Mouse (Mus musculus) C2C12 (cell line): ENCODE results near the gene Ppp1r36. TPM values are rescaled to one million over a fixed set of nuclear protein-coding genes. Genes with fewer than 3 reads are reported as not detected.

Experiments
- H3K27me3 ChIP-seq: one replicate; pipeline ENCODE4 v1.6.1; 2011; ENCODE audit not compliant: control insufficient read depth, insufficient read depth, insufficient read length
- H3K36me3 ChIP-seq: one replicate; pipeline ENCODE4 v1.6.1; 2011; ENCODE audit not compliant: control insufficient read depth, insufficient read depth
- H3K4me3 ChIP-seq: one replicate; pipeline ENCODE4 v1.5.1; 2011; ENCODE audit warnings: mild to moderate bottlenecking, control low read depth; ENCODE audit not compliant: poor library complexity, insufficient read depth, severe bottlenecking
- H3K79me2 ChIP-seq: one replicate; pipeline ENCODE4 v1.6.1; 2011; ENCODE audit not compliant: control insufficient read depth, insufficient read depth
- H3K79me3 ChIP-seq: one replicate; pipeline ENCODE4 v1.6.1; 2011; ENCODE audit warnings: low read depth, control low read depth
- H3ac ChIP-seq: one replicate; pipeline ENCODE3; 2011; ENCODE audit warnings: low read depth; ENCODE audit not compliant: control insufficient read depth, insufficient read length
- CEBPB ChIP-seq: IDR thresholded peaks from one replicate; pipeline ENCODE4 v1.6.1; 2011; ENCODE audit warnings: low read depth, mild to moderate bottlenecking, control low read depth, moderate library complexity
- CTCF ChIP-seq: IDR thresholded peaks from one replicate; pipeline ENCODE4 v1.5.1; 2011; ENCODE audit not compliant: control insufficient read depth, insufficient read depth, insufficient read length
- FOSL1 ChIP-seq: IDR thresholded peaks from one replicate; pipeline ENCODE4 v1.8.0; 2011; ENCODE audit warnings: mild to moderate bottlenecking, low read length; ENCODE audit not compliant: poor library complexity, insufficient read depth, severe bottlenecking
- MAX ChIP-seq: IDR thresholded peaks from one replicate; pipeline ENCODE4 v1.6.1; 2011; ENCODE audit warnings: mild to moderate bottlenecking, control low read depth
- MYOD1 ChIP-seq: IDR thresholded peaks from one replicate; pipeline ENCODE4 v1.6.1; 2011; ENCODE audit warnings: low read depth; ENCODE audit not compliant: control insufficient read depth, insufficient read length
- MYOG ChIP-seq: IDR thresholded peaks from one replicate; pipeline ENCODE4 v1.6.1; 2011; ENCODE audit not compliant: control insufficient read depth, insufficient read length; ENCODE audit errors: extremely low read depth
- USF1 ChIP-seq: IDR thresholded peaks from one replicate; pipeline ENCODE4 v1.6.1; 2011; ENCODE audit warnings: low read depth, mild to moderate bottlenecking, control low read depth, moderate library complexity
- long read RNA-seq, 2 experiments: library from polyadenylated mRNA; unstranded; transcript quantifications; one replicate each; pipeline ENCODE4 v2.0.0; 2019 to 2020
- polyA plus RNA-seq: library from polyadenylated mRNA; unstranded; fragments of >200 nt; fragmentation: generic; extraction: Trizol; gene quantifications from one replicate; pipeline ENCODE4 v1.2.1, GENCODE M21; 2012; ENCODE audit warnings: missing spikeins

The Ppp1r36 gene
- not detected for polyA plus RNA-seq
- long read RNA-seq, experiment 1, result 0 reads
- long read RNA-seq, experiment 2, result 0 reads

- no peak within 1 kb of the TSS for H3K4me3 ChIP-seq
- H3ac ChIP-seq, result no peak within 1 kb of the TSS
- H3K36me3 ChIP-seq, result no peaks in the 10 kb centered on the region
- no peaks in the 10 kb centered on the region for H3K79me3 ChIP-seq
- H3K79me2 ChIP-seq, result no peaks in the 10 kb centered on the region
- H3K27me3 ChIP-seq, result no peaks in the 10 kb centered on the region
- TF ChIP-seq CTCF (no peak), MAX (no peak), MYOG (no peak), MYOD1 (no peak), CEBPB (no peak), USF1 (no peak), FOSL1 (no peak)
These were observed at the start of gene Ppp1r36 for GRCm38 (mm10) chr12:76417433-76417854. Gene Ppp1r36 (plus strand): TSS chr12:76417538.

- Histone ChIP-seq H3K79me3 (peaks cover 55% of the 10 kb centered on the region), H3K4me3 (peak overlapping the region; percentile 89), H3ac (peak overlapping the region; percentile 84), H3K79me2 (peaks cover 86% of the 10 kb centered on the region), H3K36me3 (peaks cover 6% of the 10 kb centered on the region), H3K27me3 (no peaks in the 10 kb centered on the region)
- no peak for TF ChIP-seq CTCF
- TF ChIP-seq USF1, result peak; percentile 32
- no peak for TF ChIP-seq MYOD1
- no peak for TF ChIP-seq FOSL1
- TF ChIP-seq CEBPB, result no peak
- no peak for TF ChIP-seq MAX
- no peak for TF ChIP-seq MYOG
These were observed 49.0 kb upstream of the Ppp1r36 start for GRCm38 (mm10) chr12:76368201-76368789.

GRCm38 (mm10) chr12:76368790-76369205 lies 48.5 kb upstream of the Ppp1r36 start:
- H3K36me3 ChIP-seq, result peaks cover 7% of the 10 kb centered on the region

GRCm38 (mm10) chr12:76369206-76369977 lies 47.9 kb upstream of the Ppp1r36 start, which contains the start of gene Zbtb25:
Gene Zbtb25 (minus strand): TSS chr12:76369602.
- no peak for TF ChIP-seq CEBPB
- TF ChIP-seq USF1, result peak; percentile 72
- TF ChIP-seq FOSL1, result no peak
- TF ChIP-seq MYOG, result no peak
- peak; percentile 94 for TF ChIP-seq MAX
- no peak for TF ChIP-seq CTCF
- TF ChIP-seq MYOD1, result no peak
- H3K79me2 ChIP-seq, result peaks cover 86% of the 10 kb centered on the region

More at GRCm38 (mm10) chr12:76368790-76369205, 48.5 kb upstream of the Ppp1r36 start:
- H3K79me3 ChIP-seq, result peaks cover 56% of the 10 kb centered on the region
- peak overlapping the region; percentile 89 for H3K4me3 ChIP-seq
- peaks cover 86% of the 10 kb centered on the region for H3K79me2 ChIP-seq
- H3K27me3 ChIP-seq, result no peaks in the 10 kb centered on the region
- peak overlapping the region; percentile 84 for H3ac ChIP-seq
- TF ChIP-seq USF1 (no peak), MYOG (no peak)

GRCm38 (mm10) chr12:76369978-76370830 lies 47.1 kb upstream of the Ppp1r36 start, which contains the start of gene Zbtb1:
Gene Zbtb1 (plus strand): TSS chr12:76370266.
- H3K4me3 ChIP-seq, result peak within 1 kb of the TSS; percentile 89
- H3K27me3 ChIP-seq, result no peaks in the 10 kb centered on the region
- H3ac ChIP-seq, result peak within 1 kb of the TSS; percentile 89
- TF ChIP-seq MAX, result no peak
- no peak for TF ChIP-seq USF1
- peaks cover 62% of the 10 kb centered on the region for H3K79me3 ChIP-seq
- H3K36me3 ChIP-seq, result peaks cover 8% of the 10 kb centered on the region
- H3K79me2 ChIP-seq, result peaks cover 86% of the 10 kb centered on the region

More at GRCm38 (mm10) chr12:76369206-76369977, 47.9 kb upstream of the Ppp1r36 start, which contains the start of gene Zbtb25:
- peaks cover 58% of the 10 kb centered on the region for H3K79me3 ChIP-seq
- peaks cover 13% of the 10 kb centered on the region for H3K36me3 ChIP-seq
- H3ac ChIP-seq, result peak within 1 kb of the TSS; percentile 84
- peak within 1 kb of the TSS; percentile 89 for H3K4me3 ChIP-seq
- no peaks in the 10 kb centered on the region for H3K27me3 ChIP-seq
